Mouse (Mus musculus) stomach, embryonic 16.5 days (tissue): ENCODE data around the gene Ttk. TPM values are rescaled to one million over a fixed set of nuclear protein-coding genes. Genes with fewer than 3 reads are reported as not detected.
A peak's percentile ranks its signal among the peaks of the same experiment; 100 is the strongest.

Source experiments
- ATAC-seq: fragments of 200-750 bp; cut with Nextera tagmentation; 2 replicates; pipeline ENCODE4 v1.8.0; 2017; ENCODE audit warnings: moderate number of reproducible peaks, moderate TSS enrichment; ENCODE audit not compliant: insufficient read depth, low FRiP score
- H3K27ac ChIP-seq: fragments of 300-500 bp; sonication (generic); 2 replicates; pipeline ENCODE4 v1.5.1; 2014; ENCODE audit warnings: low read length
- H3K27me3 ChIP-seq: fragments of 300-500 bp; sonication (generic); 2 replicates; pipeline ENCODE4 v1.6.1; 2014; ENCODE audit warnings: low read length, control low read depth, mixed read lengths; ENCODE audit not compliant: control insufficient read depth, insufficient read depth
- H3K36me3 ChIP-seq: fragments of 300-500 bp; sonication (generic); 2 replicates; pipeline ENCODE4 v1.6.1; 2014; ENCODE audit warnings: low read length; ENCODE audit not compliant: control insufficient read depth, insufficient read depth
- H3K4me1 ChIP-seq: fragments of 300-500 bp; sonication (generic); 2 replicates; pipeline ENCODE4 v1.6.1; 2014; ENCODE audit warnings: low read length, control low read depth, mixed read lengths; ENCODE audit not compliant: control insufficient read depth, insufficient read depth
- H3K4me2 ChIP-seq: fragments of 300-500 bp; sonication (generic); 2 replicates; pipeline ENCODE4 v1.6.1; 2014; ENCODE audit warnings: low read depth, low read length, mixed read lengths
- H3K4me3 ChIP-seq: fragments of 300-500 bp; sonication (generic); replicated peaks from 2 replicates; pipeline ENCODE4 v1.5.1; 2014; ENCODE audit warnings: mild to moderate bottlenecking, low read length
- H3K9ac ChIP-seq: fragments of 300-500 bp; sonication (generic); 2 replicates; pipeline ENCODE4 v1.6.1; 2014; ENCODE audit warnings: low read length
- H3K9me3 ChIP-seq: fragments of 300-500 bp; sonication (generic); replicated peaks from 2 replicates; pipeline ENCODE4 v1.6.1; 2016; ENCODE audit warnings: low read length, control low read depth; ENCODE audit not compliant: control insufficient read depth
- WGBS: fragments of 180-500 bp; shearing (Covaris S2); extraction: QIAGEN DNeasy Blood & Tissue Kit; methylation state at CpG from one replicate; pipeline ENCODE4 v1.1.7; 2014; 5-methylcytosine and 5-hydroxymethylcytosine counted together
- polyA plus RNA-seq: library from polyadenylated mRNA; unstranded; fragments of >200 nt; fragmentation: Nextera tagmentation; extraction: Ambion mirVana; gene quantifications from 2 replicates; pipeline ENCODE4 v1.2.1, GENCODE M21; 2015

The Ttk gene
- polyA plus RNA-seq, 1 experiment from 2014 or later, result 26.2 TPM

- H3K36me3 ChIP-seq, result no peaks in the 10 kb centered on the region
- H3K27me3 ChIP-seq, result no peaks in the 10 kb centered on the region
- 0 out of 2 replicates have a peak, but pooled peaks have one; percentile 25 for ATAC-seq
- H3K27ac ChIP-seq, result no peak overlapping the region
- H3K9ac ChIP-seq, result no peak overlapping the region
- H3K4me1 ChIP-seq, result no peaks in the 10 kb centered on the region
- no peak overlapping the region for H3K4me3 ChIP-seq
- WGBS, result 75% methylated on average over 6 of the region's 6 CpGs
- H3K9me3 ChIP-seq, result no peaks in the 10 kb centered on the region
- no peak overlapping the region for H3K4me2 ChIP-seq
These were observed 47.7 kb downstream of the Ttk start for GRCm38 (mm10) chr9:83882191-83882590.

GRCm38 (mm10) chr9:83886149-83886548, 51.7 kb downstream of the Ttk start:
- ATAC-seq, result no peak
- H3K9ac ChIP-seq, result no peak overlapping the region
- H3K9me3 ChIP-seq, result no peaks in the 10 kb centered on the region
- H3K4me3 ChIP-seq, result no peak overlapping the region
- H3K27ac ChIP-seq, result no peak overlapping the region
- no peak overlapping the region for H3K4me2 ChIP-seq
- H3K4me1 ChIP-seq, result no peaks in the 10 kb centered on the region
- no peaks in the 10 kb centered on the region for H3K27me3 ChIP-seq
- no peaks in the 10 kb centered on the region for H3K36me3 ChIP-seq

- ATAC-seq, result no peak
- Histone ChIP-seq H3K9ac (no peak overlapping the region), H3K9me3 (no peaks in the 10 kb centered on the region), H3K36me3 (no peaks in the 10 kb centered on the region), H3K4me1 (no peaks in the 10 kb centered on the region), H3K4me3 (no peak overlapping the region), H3K27me3 (no peaks in the 10 kb centered on the region), H3K4me2 (no peak overlapping the region), H3K27ac (no peak overlapping the region)
- WGBS, result 72% methylated on average over 5 of the region's 5 CpGs
These were observed 53.7 kb downstream of the Ttk start for GRCm38 (mm10) chr9:83888214-83888613.

DNA sequence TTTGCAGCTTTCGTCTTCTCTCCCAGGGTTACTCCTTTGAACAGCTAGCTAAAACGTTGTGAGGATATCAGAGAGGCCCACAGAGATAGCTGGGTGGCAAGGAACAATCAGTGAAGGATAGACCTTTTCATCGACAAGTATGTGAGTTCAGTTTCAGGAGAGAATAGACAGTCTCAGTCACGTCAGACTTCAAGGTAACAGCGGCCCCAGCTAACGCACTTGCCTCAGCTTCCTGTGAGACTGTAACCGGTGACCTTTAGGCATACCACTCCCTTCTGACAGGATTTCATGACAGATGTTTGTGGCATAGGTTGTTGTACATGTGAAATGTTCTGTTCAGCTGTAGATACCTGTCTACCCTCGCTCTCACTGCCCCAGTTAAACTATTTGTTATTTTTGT, 58.6 kb downstream of the Ttk start:
- Histone ChIP-seq H3K9me3 (no peaks in the 10 kb centered on the region), H3K36me3 (no peaks in the 10 kb centered on the region), H3K27ac (no peak overlapping the region), H3K4me3 (no peak overlapping the region), H3K9ac (no peak overlapping the region), H3K4me2 (no peak overlapping the region), H3K4me1 (no peaks in the 10 kb centered on the region), H3K27me3 (no peaks in the 10 kb centered on the region)
- 65% methylated on average over 8 of the region's 8 CpGs for WGBS
- ATAC-seq, result no peak

GRCm38 (mm10) chr9:83893767-83894330, 59.4 kb downstream of the Ttk start:
- ATAC-seq, result no peak
- Histone ChIP-seq H3K27ac (no peak overlapping the region), H3K4me2 (no peak overlapping the region), H3K9ac (no peak overlapping the region), H3K36me3 (no peaks in the 10 kb centered on the region), H3K4me3 (no peak overlapping the region), H3K4me1 (no peaks in the 10 kb centered on the region), H3K9me3 (no peaks in the 10 kb centered on the region), H3K27me3 (no peaks in the 10 kb centered on the region)
- 75% methylated on average over 4 of the region's 4 CpGs for WGBS

GRCm38 (mm10) chr9:83902086-83902485, 67.6 kb downstream of the Ttk start:
- ATAC-seq, result no peak
- Histone ChIP-seq H3K27me3 (no peaks in the 10 kb centered on the region), H3K9me3 (no peaks in the 10 kb centered on the region), H3K27ac (no peak overlapping the region), H3K4me2 (no peak overlapping the region), H3K4me3 (no peak overlapping the region), H3K9ac (no peak overlapping the region), H3K36me3 (no peaks in the 10 kb centered on the region), H3K4me1 (no peaks in the 10 kb centered on the region)
- 87% methylated on average over 2 of the region's 2 CpGs for WGBS

DNA sequence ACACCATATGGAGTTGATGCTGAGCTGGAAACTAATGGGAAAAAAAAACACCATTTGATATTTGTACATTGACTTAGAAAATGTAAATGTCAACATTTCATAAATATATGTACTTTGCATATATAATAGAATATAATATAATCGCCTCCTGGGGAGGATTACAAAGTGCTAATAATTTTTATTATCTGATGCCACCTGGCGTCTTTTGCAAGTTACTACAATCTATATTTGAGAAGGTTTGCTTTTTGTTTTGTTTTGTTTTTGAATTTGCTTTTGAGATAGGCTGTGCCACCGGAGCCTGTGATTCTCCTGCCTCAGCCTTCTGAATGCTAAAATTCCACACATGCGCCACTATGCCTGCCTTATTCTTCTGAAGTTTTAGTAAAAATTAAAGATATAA, 71.3 kb downstream of the Ttk start:
- H3K4me3 ChIP-seq, result no peak overlapping the region
- WGBS, result 61% methylated on average over 4 of the region's 4 CpGs
- no peaks in the 10 kb centered on the region for H3K9me3 ChIP-seq
- H3K27me3 ChIP-seq, result no peaks in the 10 kb centered on the region
- H3K36me3 ChIP-seq, result no peaks in the 10 kb centered on the region
- H3K4me1 ChIP-seq, result no peaks in the 10 kb centered on the region
- H3K4me2 ChIP-seq, result no peak overlapping the region
- no peak overlapping the region for H3K9ac ChIP-seq
- no peak overlapping the region for H3K27ac ChIP-seq
- ATAC-seq, result no peak

GRCm38 (mm10) chr9:83907017-83907416, 72.5 kb downstream of the Ttk start:
- no peak overlapping the region for H3K9ac ChIP-seq
- no peak overlapping the region for H3K27ac ChIP-seq
- H3K4me2 ChIP-seq, result no peak overlapping the region
- no peaks in the 10 kb centered on the region for H3K4me1 ChIP-seq
- H3K9me3 ChIP-seq, result no peaks in the 10 kb centered on the region
- no peaks in the 10 kb centered on the region for H3K27me3 ChIP-seq
- no peak overlapping the region for H3K4me3 ChIP-seq
- no peak for ATAC-seq
- WGBS, result 76% methylated on average over 3 of the region's 3 CpGs
- no peaks in the 10 kb centered on the region for H3K36me3 ChIP-seq

GRCm38 (mm10) chr9:83909836-83910235, 75.3 kb downstream of the Ttk start:
- 91% methylated on average over 2 of the region's 2 CpGs for whole genome bisulfite sequencing
- H3K4me2 ChIP-seq, result no peak overlapping the region
- H3K27me3 ChIP-seq, result no peaks in the 10 kb centered on the region
- H3K9me3 ChIP-seq, result no peaks in the 10 kb centered on the region
- no peak for ATAC-seq
- no peak overlapping the region for H3K27ac ChIP-seq
- H3K36me3 ChIP-seq, result no peaks in the 10 kb centered on the region
- no peaks in the 10 kb centered on the region for H3K4me1 ChIP-seq
- no peak overlapping the region for H3K4me3 ChIP-seq
- H3K9ac ChIP-seq, result no peak overlapping the region

DNA sequence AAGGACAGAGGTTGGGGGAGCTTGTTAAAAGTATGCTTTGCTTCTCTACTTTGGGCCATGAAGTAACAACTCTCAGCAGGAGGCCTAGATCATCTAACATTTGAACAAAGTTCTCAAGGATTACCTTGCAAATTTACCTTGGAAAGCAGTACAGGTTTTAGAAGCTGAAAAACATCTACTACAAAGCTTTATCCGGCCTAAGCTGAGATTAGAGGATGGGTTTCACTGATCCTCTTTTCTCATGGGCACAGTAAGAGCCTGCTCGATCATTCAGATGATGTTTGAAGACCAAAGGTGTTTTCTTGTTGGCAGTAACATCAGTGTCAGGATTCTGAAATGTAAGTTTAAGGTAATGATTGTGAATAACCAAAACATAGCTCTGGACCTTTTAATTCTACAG, 76.4 kb downstream of the Ttk start:
- Histone ChIP-seq H3K4me2 (no peak overlapping the region), H3K9me3 (no peaks in the 10 kb centered on the region), H3K36me3 (no peaks in the 10 kb centered on the region), H3K27me3 (no peaks in the 10 kb centered on the region), H3K27ac (no peak overlapping the region), H3K9ac (no peak overlapping the region), H3K4me1 (no peaks in the 10 kb centered on the region), H3K4me3 (no peak overlapping the region)
- no peak for ATAC-seq
- 82% methylated on average over 2 of the region's 2 CpGs for WGBS
